Mouse (Mus musculus) left cerebral cortex, adult 8-10 months (tissue): ENCODE results near the gene Nav2. TPM values are rescaled to one million over a fixed set of nuclear protein-coding genes. Genes with fewer than 3 reads are reported as not detected.

ENCODE experiments used
- DNase-seq, 2 experiments: peaks; one replicate each; pipeline ENCODE4 v3.0.0; 2022; ENCODE audit warnings: low spot score in 2 of 2
- total RNA-seq, 4 experiments: library from RNA; stranded (reverse); gene quantifications; 2 replicates each; pipeline ENCODE4 v1.2.4; 2022

Nav2 gene
- total RNA-seq, 4 experiments from 2014 or later: 76.7 to 101 (median 89.2) TPM

- DNase-seq: no peak
These were observed 250.3 kb downstream of the Nav2 start for GRCm38 (mm10) chr7:49158641-49159381.

DNA sequence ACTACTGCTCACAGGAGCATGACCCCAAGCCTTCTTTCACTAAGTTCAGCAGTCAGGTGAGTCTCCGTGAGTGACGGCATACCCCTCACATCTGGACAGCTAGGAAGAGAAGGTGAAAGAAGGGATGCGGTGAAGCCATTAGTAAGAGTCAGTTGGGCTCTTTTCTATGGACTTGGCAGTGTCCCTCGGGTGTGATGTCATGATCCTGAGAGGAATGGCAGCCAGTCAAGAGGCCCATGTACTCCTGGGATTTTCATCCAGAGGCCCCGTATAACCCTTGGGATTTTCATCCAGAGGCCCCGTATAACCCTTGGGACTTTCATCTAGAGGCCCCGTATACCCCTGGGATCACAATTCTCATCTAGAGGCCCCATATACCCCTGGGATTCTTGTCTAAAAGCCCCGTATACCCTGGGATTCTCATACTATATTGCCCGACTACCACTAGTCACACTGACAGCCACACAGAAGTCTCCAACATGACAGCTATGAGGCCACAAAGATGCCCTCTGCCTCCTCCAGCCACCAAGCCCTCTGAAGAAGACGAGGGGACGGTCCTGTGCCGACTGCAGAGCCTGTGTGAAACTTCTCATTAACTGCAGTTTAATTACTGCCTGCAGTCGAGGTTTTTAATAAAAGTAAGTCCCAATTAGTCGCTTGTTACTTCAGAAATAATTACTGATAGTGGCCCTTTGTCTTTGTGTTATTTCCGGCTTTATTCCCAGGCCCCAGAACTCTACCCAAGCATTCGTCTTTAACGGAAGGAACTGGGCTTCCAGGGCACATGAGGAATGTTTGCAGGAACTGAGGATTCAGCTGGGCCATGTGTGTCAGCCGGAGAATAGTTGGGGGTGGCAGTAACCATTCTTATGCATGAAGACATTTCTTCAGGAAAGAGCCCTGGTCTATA, 251.4 kb downstream of the Nav2 start:
- DNase-seq: no peak

GRCm38 (mm10) chr7:49162079-49162478, 253.6 kb downstream of the Nav2 start:
- DNase-seq: no peak

DNA sequence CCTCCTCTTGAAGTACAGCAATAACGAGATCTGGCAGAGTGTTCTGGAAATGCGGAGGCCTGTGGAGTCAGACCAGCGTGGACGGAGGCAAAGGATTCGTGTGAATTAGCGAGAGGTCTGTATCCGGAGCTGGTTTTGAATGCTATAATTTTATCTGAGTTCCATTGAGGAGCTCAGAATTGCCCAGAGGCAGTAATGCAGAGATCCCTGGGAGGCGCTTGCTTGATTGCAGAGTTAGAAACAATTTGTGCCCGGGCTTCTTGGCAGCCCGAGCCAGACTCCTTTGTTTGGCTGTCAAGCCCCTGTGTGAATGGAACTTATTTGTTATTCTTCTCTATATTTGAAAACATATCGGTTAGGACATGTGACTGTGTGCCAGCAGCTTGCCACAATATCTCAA, 255.3 kb downstream of the Nav2 start:
- DNase-seq: no peak

DNA sequence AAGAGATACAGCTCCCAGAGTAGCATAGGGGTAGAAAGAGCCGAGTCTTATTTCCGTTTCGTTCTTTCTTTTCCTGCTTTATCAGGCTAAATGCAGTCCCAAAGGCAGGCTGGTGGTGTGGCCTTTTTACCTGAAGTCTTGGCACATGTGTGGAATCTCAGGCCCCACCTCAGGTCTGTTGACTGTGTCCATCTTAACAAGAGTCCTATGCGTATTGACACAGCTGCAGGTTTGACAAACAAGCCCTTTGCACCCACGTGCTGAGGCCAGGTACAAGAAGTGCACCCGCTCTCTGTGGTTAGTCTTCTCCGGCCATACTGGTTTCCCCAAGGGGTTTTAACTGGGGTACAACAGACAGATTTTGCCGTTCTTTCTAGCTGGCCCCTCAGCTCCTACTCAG, 256.4 kb downstream of the Nav2 start:
- DNase-seq: no peak

DNA sequence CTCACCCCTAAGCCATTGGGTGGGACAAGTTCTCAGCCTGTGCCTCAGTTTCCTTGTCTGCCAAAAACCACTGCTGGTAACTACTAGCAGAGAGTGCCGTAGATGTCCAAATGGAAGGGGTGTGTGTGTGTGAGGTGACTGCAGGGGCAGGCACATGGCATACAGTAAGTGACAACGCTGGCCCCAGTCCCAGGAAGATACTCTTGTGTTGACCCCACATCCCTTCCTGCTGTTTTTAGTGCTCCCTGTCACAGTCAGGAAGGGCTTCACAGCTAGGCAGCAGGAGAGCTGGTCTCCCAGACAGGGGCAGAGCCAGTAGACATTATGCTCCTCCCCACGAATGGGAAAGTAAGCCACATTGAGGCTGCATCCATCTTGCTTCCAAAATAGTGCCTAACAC, 264.4 kb downstream of the Nav2 start:
- DNase-seq: no peak

GRCm38 (mm10) chr7:49175784-49176409, 267.4 kb downstream of the Nav2 start:
- DNase-seq: no peak

- DNase-seq: no peak
These were observed 268.2 kb downstream of the Nav2 start for GRCm38 (mm10) chr7:49176590-49177201.

DNA sequence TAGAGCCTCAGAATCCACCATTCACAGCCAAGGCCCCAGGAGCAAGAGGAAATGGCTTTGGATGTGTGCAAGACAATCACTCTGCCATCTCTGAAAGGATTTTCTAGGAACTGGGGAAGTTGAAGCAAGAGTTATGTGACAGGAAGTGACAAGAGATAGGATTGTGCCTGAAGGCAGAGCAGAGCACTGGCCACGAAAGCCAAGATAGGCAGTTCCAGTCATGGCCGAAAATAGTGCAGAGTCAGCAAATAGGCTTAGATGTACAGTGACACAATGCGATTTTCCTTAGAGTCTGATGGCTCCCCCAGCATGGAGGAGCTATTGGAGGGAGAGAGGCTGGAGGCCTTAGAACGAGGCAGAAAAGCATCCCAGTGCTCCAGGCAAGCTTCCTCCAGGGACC, 269.7 kb downstream of the Nav2 start:
- DNase-seq: no peak

- DNase-seq: no peak
These were observed 272.5 kb downstream of the Nav2 start for GRCm38 (mm10) chr7:49181010-49181409.

- DNase-seq: no peak
These were observed 273.9 kb downstream of the Nav2 start for GRCm38 (mm10) chr7:49182427-49182826.

GRCm38 (mm10) chr7:49183696-49184095, 275.2 kb downstream of the Nav2 start:
- DNase-seq: no peak

DNA sequence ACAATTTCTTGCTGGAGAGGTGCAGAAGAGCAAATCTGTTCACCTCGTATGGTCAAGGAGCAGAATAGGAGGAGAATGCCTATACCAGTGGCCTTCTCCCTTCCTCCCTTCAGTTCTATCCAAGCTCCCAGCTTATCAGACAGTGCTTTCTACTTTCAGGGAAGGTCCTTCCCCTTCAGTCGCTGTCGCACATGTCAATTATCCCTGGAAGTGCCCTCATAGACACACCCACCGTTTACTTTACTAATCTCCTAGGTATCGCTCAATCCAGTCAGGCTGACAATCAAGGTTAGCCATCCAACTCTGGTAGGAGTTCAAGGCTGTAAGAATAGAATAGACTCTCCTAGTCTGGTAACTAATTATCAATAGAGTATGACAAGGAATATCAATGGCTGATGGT, 277.5 kb downstream of the Nav2 start:
- DNase-seq: no peak

- DNase-seq: no peak
These were observed 280.8 kb downstream of the Nav2 start for GRCm38 (mm10) chr7:49189364-49189763.

DNA sequence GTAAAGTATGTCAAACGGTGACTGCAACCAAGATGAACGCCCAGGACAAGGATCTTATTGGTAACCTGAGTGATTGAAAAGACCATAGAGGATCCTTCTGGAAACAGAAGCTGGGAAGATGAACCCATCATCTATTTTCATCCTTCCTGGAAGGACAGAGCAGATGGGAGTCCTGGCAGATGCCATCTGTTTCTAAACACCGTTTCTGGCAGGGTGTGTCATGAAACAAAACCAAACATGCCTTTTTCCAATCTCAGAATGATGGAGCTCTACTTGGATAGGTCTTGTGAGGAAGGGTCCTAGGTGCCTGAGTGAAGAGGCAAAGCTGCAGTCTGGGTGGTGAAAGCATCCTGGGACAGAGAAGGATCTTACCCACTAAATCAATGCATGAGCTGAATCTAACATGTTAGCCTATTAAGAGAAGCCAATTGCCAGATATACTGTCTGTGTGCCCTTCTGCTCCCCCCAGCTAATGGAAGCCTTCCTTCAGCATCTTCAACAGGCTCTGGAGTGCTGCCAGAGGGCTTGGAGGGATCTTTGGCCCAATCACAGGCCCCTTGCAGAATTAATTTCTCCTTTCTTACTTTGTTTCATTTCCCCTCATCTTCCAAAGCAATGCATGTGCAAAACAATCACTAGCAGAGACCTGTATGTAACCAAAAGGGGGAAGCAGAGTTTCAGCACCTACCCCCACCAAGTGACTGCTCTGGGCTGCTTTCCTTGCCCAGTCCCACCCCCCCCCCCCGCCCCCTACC, 281.9 kb downstream of the Nav2 start:
- no peak for DNase-seq

- DNase-seq: no peak
These were observed 282.7 kb downstream of the Nav2 start for GRCm38 (mm10) chr7:49191081-49191678.

GRCm38 (mm10) chr7:49192061-49192695, 283.7 kb downstream of the Nav2 start:
- DNase-seq: no peak

- DNase-seq: no peak
These were observed 287.2 kb downstream of the Nav2 start for GRCm38 (mm10) chr7:49195711-49196147.

- no peak for DNase-seq
These were observed 290.9 kb downstream of the Nav2 start for GRCm38 (mm10) chr7:49199366-49199765.

DNA sequence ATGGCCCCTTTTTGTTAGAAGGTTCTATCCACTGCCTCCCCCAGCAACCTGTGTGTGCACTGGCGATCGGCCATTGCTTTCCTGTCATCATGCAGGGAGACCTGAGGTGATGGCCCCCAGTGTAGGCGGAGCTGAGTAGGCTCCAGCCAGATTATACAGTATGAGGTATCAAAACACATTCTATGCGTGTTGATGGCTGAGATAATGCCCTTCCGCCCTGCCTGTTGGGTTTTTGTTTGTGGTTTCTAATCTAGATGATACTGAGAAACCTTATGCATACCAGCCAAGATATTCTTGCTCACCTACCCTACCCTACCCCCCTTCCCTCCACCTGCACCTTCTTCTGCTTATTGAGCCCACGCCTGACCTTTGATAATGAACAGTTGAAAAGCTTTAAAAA, 291.8 kb downstream of the Nav2 start:
- DNase-seq: no peak
